14 mouse cellular contexts compared by ENCODE assay signal in the genomic region with DNA sequence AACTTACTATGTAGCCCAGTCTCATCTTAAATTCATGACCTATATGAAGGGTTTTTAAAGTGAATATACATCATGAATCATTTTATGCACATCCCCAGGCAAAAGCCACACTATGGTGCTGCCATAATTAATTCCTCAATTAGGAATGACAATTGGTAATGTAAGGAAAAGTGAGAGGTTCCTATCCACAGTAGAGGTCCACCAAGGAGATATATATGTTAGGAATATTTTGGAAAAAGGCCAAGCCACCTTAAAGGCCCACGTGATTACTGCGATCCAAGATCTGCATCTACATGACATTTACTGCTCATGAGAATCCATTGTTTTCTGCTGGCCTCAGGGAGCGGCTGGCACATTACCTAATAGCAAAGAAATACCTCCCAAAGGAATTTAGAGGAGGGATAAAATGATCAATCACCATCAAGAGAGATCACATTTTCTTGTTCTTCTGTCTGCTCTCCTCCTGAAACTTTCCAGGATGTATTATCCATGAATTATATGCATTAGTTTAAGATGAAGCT. TPM values are rescaled to one million over a fixed set of nuclear protein-coding genes. Genes with fewer than 3 reads are reported as not detected.
DNase-seq lines count a peak whose midpoint lies in the region; ATAC-seq and TF ChIP-seq lines count a peak whose summit lies in the region.
"Had no signal": no experiment of that assay in that cellular context is flagged by ENCODE, and none has a peak within 500 bp of the region (broad histone marks: within the 10 kb centered on the region; RNA-seq: fewer than 3 reads in every experiment).

No protein-coding gene starts in this region.

- no peaks in the 10 kb centered on the region for H3K27me3 ChIP-seq in intestine, embryonic 14.5 days (replicated peaks; ENCODE audit: control insufficient read depth, insufficient read depth, low read length)
- no peaks in the 10 kb centered on the region for H3K27me3 ChIP-seq in intestine, embryonic 15.5 days (replicated peaks)
- no peaks in the 10 kb centered on the region for H3K27me3 ChIP-seq in MEL (ENCODE audit: control insufficient read depth in 1 of 2, insufficient read depth in 2 of 2, low read length in 2 of 2)
- no peaks in the 10 kb centered on the region for H3K27me3 ChIP-seq in liver, embryonic 13.5 days
- H3K27me3 ChIP-seq: hindbrain, embryonic 13.5 days; neural tube, embryonic 12.5 days had no signal

- H3K4me1 ChIP-seq in intestine, embryonic 14.5 days (replicated peaks; ENCODE audit: control insufficient read depth, insufficient read depth, low read length), result peaks cover 15% of the 10 kb centered on the region
- peaks cover 9% of the 10 kb centered on the region for H3K4me1 ChIP-seq in intestine, embryonic 15.5 days (replicated peaks)
- H3K4me1 ChIP-seq in MEL (ENCODE audit: control insufficient read depth in 1 of 2, insufficient read depth in 2 of 2, low read length in 2 of 2), result peaks cover 0 to 13% of the 10 kb centered on the region in 2 experiments; a peak in 2 of 4 replicates
- H3K4me1 ChIP-seq in liver, embryonic 13.5 days (replicated peaks), result peaks cover 67% of the 10 kb centered on the region

- TF ChIP-seq EP300 in MEL (IDR thresholded peaks at IDR 0.05; ENCODE audit: low read depth in 1 of 2, low read length in 2 of 2), result no peak

- WGBS in intestine, embryonic 14.5 days, result 77% methylated on average over 3 of the region's 3 CpGs
- WGBS in intestine, embryonic 15.5 days, result 70% methylated on average over 3 of the region's 3 CpGs
- WGBS in liver, embryonic 13.5 days (ENCODE audit: insufficient replicate concordance), result 85% methylated on average over 3 of the region's 3 CpGs

- no peaks in the 10 kb centered on the region for H3K36me3 ChIP-seq in intestine, embryonic 14.5 days (ENCODE audit: control insufficient read depth, insufficient read depth, low read length)
- H3K36me3 ChIP-seq in intestine, embryonic 15.5 days, result no peaks in the 10 kb centered on the region
- peaks cover 0 to 44% of the 10 kb centered on the region in 2 experiments; a peak in 2 of 4 replicates for H3K36me3 ChIP-seq in MEL (ENCODE audit: control insufficient read depth in 1 of 2, insufficient read depth in 2 of 2, low read length in 2 of 2)
- no peaks in the 10 kb centered on the region for H3K36me3 ChIP-seq in liver, embryonic 13.5 days
- H3K36me3 ChIP-seq: hindbrain, embryonic 13.5 days; neural tube, embryonic 12.5 days had no signal

- no peak overlapping the region for H3K9ac ChIP-seq in intestine, embryonic 14.5 days (ENCODE audit: low read length)
- H3K9ac ChIP-seq in intestine, embryonic 15.5 days, result no peak overlapping the region
- peak overlapping the region; percentile 81 for H3K9ac ChIP-seq in MEL (ENCODE audit: control insufficient read depth, low read depth, low read length, poor library complexity, severe bottlenecking)
- peak overlapping the region; percentile 78 for H3K9ac ChIP-seq in liver, embryonic 13.5 days
- H3K9ac ChIP-seq: hindbrain, embryonic 13.5 days had no signal

- DNase-seq in cerebellum, adult 9-10 months, result peak; percentile 47
- DNase-seq in cerebellum, adult 9-11 months, result no peak
- no peak for DNase-seq in intestine, embryonic 14.5 days (ENCODE audit: low spot score)
- DNase-seq in MEL (ENCODE audit: low read depth, low spot score), result peak; percentile 52
- DNase-seq in liver, embryonic 13.5 days, result no peak
- no peak for DNase-seq in gastrocnemius, postnatal 25 days
- DNase-seq in lung, postnatal 4 days, result no peak
- DNase-seq: cerebellum, adult 18-20 months; kidney, adult 2 months had no signal

- no peak for TF ChIP-seq RAD21 in MEL (IDR thresholded peaks at IDR 0.05; ENCODE audit: low read depth, low read length)

- TF ChIP-seq POLR2A in MEL (IDR thresholded peaks at IDR 0.05; ENCODE audit: control insufficient read depth in 1 of 2, insufficient read depth in 1 of 2, low read depth in 1 of 2, low read length in 2 of 2, poor library complexity in 1 of 2), result no peak

- peak overlapping the region; percentile 91; the same call in 1 of the 2 replicates for H3K4me2 ChIP-seq in intestine, embryonic 14.5 days (ENCODE audit: low read length)
- H3K4me2 ChIP-seq in intestine, embryonic 15.5 days (replicated peaks), result no peak overlapping the region
- peak overlapping the region; percentile 83 for H3K4me2 ChIP-seq in liver, embryonic 13.5 days

- H3K27ac ChIP-seq in intestine, embryonic 14.5 days (ENCODE audit: low read depth), result no peak overlapping the region
- no peak overlapping the region for H3K27ac ChIP-seq in intestine, embryonic 15.5 days
- peak overlapping the region; percentile 97 for H3K27ac ChIP-seq in MEL (ENCODE audit: control insufficient read depth, low read depth, low read length)
- H3K27ac ChIP-seq in liver, embryonic 13.5 days, result peak overlapping the region; percentile 98
- H3K27ac ChIP-seq: hindbrain, embryonic 13.5 days had no signal

- no peaks in the 10 kb centered on the region for H3K9me3 ChIP-seq in intestine, embryonic 14.5 days (ENCODE audit: control insufficient read depth, low read length)
- H3K9me3 ChIP-seq in intestine, embryonic 15.5 days, result no peaks in the 10 kb centered on the region
- no peaks in the 10 kb centered on the region for H3K9me3 ChIP-seq in MEL (replicated peaks; ENCODE audit: insufficient read depth, low read length)
- H3K9me3 ChIP-seq in liver, embryonic 13.5 days (replicated peaks), result no peaks in the 10 kb centered on the region
- H3K9me3 ChIP-seq: hindbrain, embryonic 13.5 days; neural tube, embryonic 12.5 days had no signal

- no peak overlapping the region for H3K4me3 ChIP-seq in intestine, embryonic 14.5 days (ENCODE audit: low read depth, low read length)
- no peak overlapping the region for H3K4me3 ChIP-seq in intestine, embryonic 15.5 days (replicated peaks)
- H3K4me3 ChIP-seq in MEL (ENCODE audit: control insufficient read depth in 1 of 2, insufficient read depth in 1 of 2, low read depth in 2 of 2, low read length in 2 of 2), result no peak overlapping the region
- peak overlapping the region; percentile 63 for H3K4me3 ChIP-seq in liver, embryonic 13.5 days (replicated peaks)
- H3K4me3 ChIP-seq: left cerebral cortex, adult 2 months; neural tube, embryonic 12.5 days had no signal

- H3K79me2 ChIP-seq in MEL (ENCODE audit: control insufficient read depth, insufficient read depth, low read length, poor library complexity), result no peaks in the 10 kb centered on the region; the same call in 1 of the 2 replicates

- no peak for TF ChIP-seq CTCF in MEL (IDR thresholded peaks at IDR 0.05 in 2 of 3, conservative IDR thresholded peaks at IDR 0.05 in 1 of 3; ENCODE audit: control insufficient read depth in 1 of 3, insufficient read depth in 1 of 3, low read depth in 2 of 3, low read length in 3 of 3, poor library complexity in 1 of 3, severe bottlenecking in 1 of 3)

- ATAC-seq in intestine, embryonic 14.5 days (replicated peaks; ENCODE audit: low FRiP score, low TSS enrichment, low read depth), result no peak
- ATAC-seq in intestine, embryonic 15.5 days, result no peak
- no peak for ATAC-seq in liver, embryonic 13.5 days (ENCODE audit: low read depth)

RNA-seq across cellular contexts. Expression of a gene that starts 1.7 kb away (rescaled TPM):
- 0.65 and 1.3 TPM in 2 replicates for polyA plus RNA-seq in intestine, embryonic 14.5 days (2014; fragmentation: Nextera tagmentation; extraction: Ambion mirVana)
- polyA plus RNA-seq in intestine, embryonic 15.5 days (2015; fragmentation: Nextera tagmentation; extraction: Ambion mirVana), result 0.48 and 1.3 TPM in 2 replicates
- 2,939 and 3,025 TPM in 2 replicates for total RNA-seq in MEL (2012; rRNA removed)
- 1 to 10 TPM in 1 of 2 experiments, not detected in 1; 9.8 TPM for polyA plus RNA-seq in MEL (2012; ENCODE audit: insufficient read depth in 1 of 2, insufficient read length in 2 of 2, low read depth in 1 of 2, low replicate concordance in 2 of 2, missing spikeins in 1 of 2)
- 0.86 TPM in 1 of 2 replicates, not detected in the other for polyA plus RNA-seq in liver, embryonic 13.5 days (2015; fragmentation: Nextera tagmentation; extraction: Ambion mirVana)
- total RNA-seq in gastrocnemius, postnatal 25 days (2021), result 10 to 100 TPM in 1 of 2 experiments, 1 to 10 TPM in 1; 8.0 to 13.6 TPM
- polyA plus RNA-seq: hindbrain, embryonic 13.5 days; liver, adult 2 months had no signal

RNA-seq across cellular contexts. Expression of a gene that starts 2.5 kb away (rescaled TPM):
- polyA plus RNA-seq in intestine, embryonic 14.5 days (2014; fragmentation: Nextera tagmentation; extraction: Ambion mirVana), result 3.9 and 6.4 TPM in 2 replicates
- polyA plus RNA-seq in intestine, embryonic 15.5 days (2015; fragmentation: Nextera tagmentation; extraction: Ambion mirVana), result 3.8 and 5.5 TPM in 2 replicates
- total RNA-seq in MEL (2012; rRNA removed), result 3,071 and 3,339 TPM in 2 replicates
- polyA plus RNA-seq in MEL (2012; ENCODE audit: insufficient read depth in 1 of 2, insufficient read length in 2 of 2, low read depth in 1 of 2, low replicate concordance in 2 of 2, missing spikeins in 1 of 2), result 10 to 100 TPM in 1 of 2 experiments, not detected in 1; 19.0 TPM
- polyA plus RNA-seq in liver, embryonic 13.5 days (2015; fragmentation: Nextera tagmentation; extraction: Ambion mirVana), result 3.7 and 5.5 TPM in 2 replicates
- 10 to 100 TPM in 1 of 2 experiments, 1 to 10 TPM in 1; 8.6 to 18.2 TPM for total RNA-seq in gastrocnemius, postnatal 25 days (2021)
- polyA plus RNA-seq: liver, adult 2 months had no signal

RNA-seq across cellular contexts. Expression of a gene that starts 2.9 kb away (rescaled TPM):
- polyA plus RNA-seq in intestine, embryonic 14.5 days (2014; fragmentation: Nextera tagmentation; extraction: Ambion mirVana), result 8.4 and 10.0 TPM in 2 replicates
- 4.3 and 6.4 TPM in 2 replicates for polyA plus RNA-seq in intestine, embryonic 15.5 days (2015; fragmentation: Nextera tagmentation; extraction: Ambion mirVana)
- 1,097 and 1,298 TPM in 2 replicates for total RNA-seq in MEL (2012; rRNA removed)
- polyA plus RNA-seq in MEL (2012; ENCODE audit: insufficient read depth in 1 of 2, insufficient read length in 2 of 2, low read depth in 1 of 2, low replicate concordance in 2 of 2, missing spikeins in 1 of 2), result 1 to 10 TPM in 1 of 2 experiments, not detected in 1; 6.5 TPM
- 3.2 and 8.3 TPM in 2 replicates for polyA plus RNA-seq in liver, embryonic 13.5 days (2015; fragmentation: Nextera tagmentation; extraction: Ambion mirVana)
- 10 to 100 TPM; 10.2 to 14.0 TPM for total RNA-seq in gastrocnemius, postnatal 25 days (2021)

RNA-seq across cellular contexts. Expression of a gene that starts 4.2 kb away (rescaled TPM):
- 3.1 and 4.2 TPM in 2 replicates for polyA plus RNA-seq in intestine, embryonic 14.5 days (2014; fragmentation: Nextera tagmentation; extraction: Ambion mirVana)
- 1.2 and 2.2 TPM in 2 replicates for polyA plus RNA-seq in intestine, embryonic 15.5 days (2015; fragmentation: Nextera tagmentation; extraction: Ambion mirVana)
- 2,211 and 2,669 TPM in 2 replicates for total RNA-seq in MEL (2012; rRNA removed)
- 1 to 10 TPM in 1 of 2 experiments, not detected in 1; 4.1 TPM for polyA plus RNA-seq in MEL (2012; ENCODE audit: insufficient read depth in 1 of 2, insufficient read length in 2 of 2, low read depth in 1 of 2, low replicate concordance in 2 of 2, missing spikeins in 1 of 2)
- polyA plus RNA-seq in liver, embryonic 13.5 days (2015; fragmentation: Nextera tagmentation; extraction: Ambion mirVana), result 4.3 and 8.1 TPM in 2 replicates
- 1 to 10 TPM; 5.3 to 7.9 TPM for total RNA-seq in gastrocnemius, postnatal 25 days (2021)

RNA-seq across cellular contexts. Expression of a gene that starts 7.2 kb away (rescaled TPM):
- 13.9 and 15.5 TPM in 2 replicates for polyA plus RNA-seq in intestine, embryonic 14.5 days (2014; fragmentation: Nextera tagmentation; extraction: Ambion mirVana)
- polyA plus RNA-seq in intestine, embryonic 15.5 days (2015; fragmentation: Nextera tagmentation; extraction: Ambion mirVana), result 6.4 and 9.2 TPM in 2 replicates
- total RNA-seq in MEL (2012; rRNA removed), result 1,725 and 2,102 TPM in 2 replicates
- 1 to 10 TPM in 1 of 2 experiments, not detected in 1; 6.6 TPM for polyA plus RNA-seq in MEL (2012; ENCODE audit: insufficient read depth in 1 of 2, insufficient read length in 2 of 2, low read depth in 1 of 2, low replicate concordance in 2 of 2, missing spikeins in 1 of 2)
- 10.4 and 29.5 TPM in 2 replicates for polyA plus RNA-seq in liver, embryonic 13.5 days (2015; fragmentation: Nextera tagmentation; extraction: Ambion mirVana)
- 10 to 100 TPM in 1 of 2 experiments, 1 to 10 TPM in 1; 9.6 to 17.3 TPM for total RNA-seq in gastrocnemius, postnatal 25 days (2021)

Comparison
In these comparisons a context has a peak if more than half of its experiments do, and no peak if none do; other contexts are left out.
1. DNase-seq: peak in cerebellum, adult 9-10 months (single experiment) and MEL (single experiment); none in cerebellum, adult 9-11 months (single experiment), intestine, embryonic 14.5 days (single experiment), liver, embryonic 13.5 days (single experiment), gastrocnemius, postnatal 25 days (single experiment) and lung, postnatal 4 days (0 of 2).
2. H3K27ac ChIP-seq: peak in MEL (single experiment) and liver, embryonic 13.5 days (single experiment); none in intestine, embryonic 14.5 days (single experiment) and intestine, embryonic 15.5 days (single experiment).
3. H3K9ac ChIP-seq: peak in MEL (single experiment) and liver, embryonic 13.5 days (single experiment); none in intestine, embryonic 14.5 days (single experiment) and intestine, embryonic 15.5 days (single experiment).